Mouse (Mus musculus): ENCODE data around the gene Cdh15. TPM values are rescaled to one million over a fixed set of nuclear protein-coding genes. Genes with fewer than 3 reads are reported as not detected.

Cdh15 gene
- polyA plus RNA-seq, 1 experiment from 2014 or later, result 0.86 TPM

Other genes starting within 250 kb of the Cdh15 start
- gene Galns, start 236.5 kb upstream of the Cdh15 start, polyA plus RNA-seq (2014; fragmentation: Nextera tagmentation; extraction: Ambion mirVana), result 4.7 and 6.2 TPM in 2 replicates
- 48.3 and 60.2 TPM in 2 replicates for gene Trappc2l, start 236.3 kb upstream of the Cdh15 start, polyA plus RNA-seq (2014; fragmentation: Nextera tagmentation; extraction: Ambion mirVana)
- gene Pabpn1l, start 225.2 kb upstream of the Cdh15 start, polyA plus RNA-seq (2014; fragmentation: Nextera tagmentation; extraction: Ambion mirVana), result not detected in 2 replicates
- 7.3 and 8.9 TPM in 2 replicates for gene Cbfa2t3, start 148.9 kb upstream of the Cdh15 start, polyA plus RNA-seq (2014; fragmentation: Nextera tagmentation; extraction: Ambion mirVana)
- gene Acsf3, start 72.5 kb upstream of the Cdh15 start, polyA plus RNA-seq (2014; fragmentation: Nextera tagmentation; extraction: Ambion mirVana), result 11.5 and 15.4 TPM in 2 replicates
- 52.7 and 68.2 TPM in 2 replicates for gene Ankrd11, start 194.3 kb downstream of the Cdh15 start, polyA plus RNA-seq (2014; fragmentation: Nextera tagmentation; extraction: Ambion mirVana)
- 39.6 and 45.8 TPM in 2 replicates for gene Spg7, start 215.0 kb downstream of the Cdh15 start, polyA plus RNA-seq (2014; fragmentation: Nextera tagmentation; extraction: Ambion mirVana)